Mouse (Mus musculus) kidney, adult 2 months (tissue): ENCODE measurements around the gene Ago1.

Experiments used
- CTCF ChIP-seq: fragments of 200-500 bp; conservative IDR thresholded peaks from 2 replicates; pipeline ENCODE4 v1.5.1; 2011; ENCODE audit warnings: low read depth, mild to moderate bottlenecking, control low read depth, low read length, moderate library complexity, mixed read lengths; ENCODE audit not compliant: insufficient read depth, insufficient read length
- POLR2A ChIP-seq: fragments of 200-500 bp; IDR thresholded peaks from one replicate; pipeline ENCODE4 v1.6.1; 2011; ENCODE audit warnings: low read depth, low read length, control low read depth

- TF ChIP-seq CTCF: no peak
- TF ChIP-seq POLR2A: no peak
These were observed 3.5 kb downstream of the Ago1 start for GRCm38 (mm10) chr4:126464892-126465235.
